Mouse (Mus musculus): ENCODE data around the gene Sgf29. TPM values are rescaled to one million over a fixed set of nuclear protein-coding genes. Genes with fewer than 3 reads are reported as not detected.

Gene Sgf29
- polyA plus RNA-seq, 1 experiment, result 45.5 TPM

- no peak for DNase-seq
- Histone ChIP-seq H3K27ac (ENCODE audit: insufficient read depth, low read length) (no peak overlapping the region), H3K4me3 (replicated peaks; ENCODE audit: insufficient read depth, low read depth, low read length) (no peak overlapping the region), H3K27me3 (ENCODE audit: control insufficient read depth, insufficient read depth, low read length) (no peaks in the 10 kb centered on the region), H3K4me1 (ENCODE audit: control insufficient read depth, insufficient read depth, low read length) (no peaks in the 10 kb centered on the region)
- TF ChIP-seq CTCF (IDR thresholded peaks at IDR 0.05; ENCODE audit: borderline replicate concordance, insufficient read depth, low read depth, low read length), result no peak
- 92% methylated on average over 3 of the region's 3 CpGs for WGBS
Observed at GRCm38 (mm10) chr7:126659771-126660170, 10.7 kb downstream of the Sgf29 start.

DNA sequence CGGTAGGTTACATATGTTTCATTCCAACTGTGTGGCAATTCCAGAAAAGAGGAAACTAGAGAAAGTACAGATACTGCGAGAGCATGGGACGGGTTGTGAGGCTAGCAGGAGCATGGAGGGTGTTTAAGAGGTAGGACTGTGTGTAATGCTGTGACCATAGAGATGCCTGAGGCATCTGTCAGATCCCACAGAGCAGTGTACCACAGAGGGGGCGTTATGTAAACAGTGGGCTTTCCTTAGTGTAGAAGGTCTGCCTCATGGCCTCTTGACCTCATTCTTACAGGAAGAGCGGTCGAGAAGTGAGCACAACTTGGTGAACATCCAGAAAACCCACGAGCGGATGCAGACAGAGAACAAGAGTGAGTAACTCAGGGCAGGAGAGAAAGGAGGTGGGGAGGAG, 14.5 kb downstream of the Sgf29 start:
- H3K27ac ChIP-seq (ENCODE audit: insufficient read depth, low read length), result no peak overlapping the region
- 75% methylated on average over 8 of the region's 8 CpGs for WGBS
- no peak overlapping the region for H3K4me3 ChIP-seq (replicated peaks; ENCODE audit: insufficient read depth, low read depth, low read length)
- no peak for DNase-seq
- TF ChIP-seq CTCF (IDR thresholded peaks at IDR 0.05; ENCODE audit: borderline replicate concordance, insufficient read depth, low read depth, low read length) (no peak), POLR2A (IDR thresholded peaks at IDR 0.05; ENCODE audit: borderline replicate concordance, insufficient read depth, low read length) (no peak)
- H3K4me1 ChIP-seq (ENCODE audit: control insufficient read depth, insufficient read depth, low read length), result no peaks in the 10 kb centered on the region
- no peaks in the 10 kb centered on the region for H3K27me3 ChIP-seq (ENCODE audit: control insufficient read depth, insufficient read depth, low read length)

DNA sequence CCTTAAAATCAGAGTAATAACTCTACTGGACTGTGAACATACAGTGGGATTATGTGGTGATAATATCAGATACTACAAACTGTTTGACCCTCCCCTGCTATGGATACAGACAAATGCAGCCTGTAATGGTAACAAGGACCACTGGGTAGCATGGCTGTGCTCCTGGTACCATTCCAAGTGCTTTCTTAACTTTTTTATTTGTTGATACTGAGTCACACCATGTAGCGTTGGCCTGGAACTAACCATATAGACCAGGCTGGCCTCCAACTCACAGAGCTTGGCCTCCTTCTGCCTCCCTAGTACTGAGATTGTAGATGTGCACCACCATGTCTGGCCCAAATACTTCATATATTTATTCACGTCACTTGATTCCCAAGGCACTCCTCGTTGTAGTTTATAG, 16.2 kb downstream of the Sgf29 start:
- H3K4me3 ChIP-seq (replicated peaks; ENCODE audit: insufficient read depth, low read depth, low read length), result no peak overlapping the region
- TF ChIP-seq CTCF (IDR thresholded peaks at IDR 0.05; ENCODE audit: borderline replicate concordance, insufficient read depth, low read depth, low read length), result no peak
- no peak for TF ChIP-seq POLR2A (IDR thresholded peaks at IDR 0.05; ENCODE audit: borderline replicate concordance, insufficient read depth, low read length)
- no peaks in the 10 kb centered on the region for H3K27me3 ChIP-seq (ENCODE audit: control insufficient read depth, insufficient read depth, low read length)
- no peak overlapping the region for H3K27ac ChIP-seq (ENCODE audit: insufficient read depth, low read length)
- H3K4me1 ChIP-seq (ENCODE audit: control insufficient read depth, insufficient read depth, low read length), result no peaks in the 10 kb centered on the region
- DNase-seq, result no peak
- 95% methylated on average over 3 of the region's 3 CpGs for WGBS

- Histone ChIP-seq H3K27me3 (ENCODE audit: control insufficient read depth, insufficient read depth, low read length) (no peaks in the 10 kb centered on the region), H3K27ac (ENCODE audit: insufficient read depth, low read length) (no peak overlapping the region), H3K4me3 (replicated peaks; ENCODE audit: insufficient read depth, low read depth, low read length) (no peak overlapping the region), H3K4me1 (ENCODE audit: control insufficient read depth, insufficient read depth, low read length) (no peaks in the 10 kb centered on the region)
- 89% methylated on average over 9 of the region's 9 CpGs for WGBS
- TF ChIP-seq CTCF (IDR thresholded peaks at IDR 0.05; ENCODE audit: borderline replicate concordance, insufficient read depth, low read depth, low read length), result no peak
- TF ChIP-seq POLR2A (IDR thresholded peaks at IDR 0.05; ENCODE audit: borderline replicate concordance, insufficient read depth, low read length), result no peak
- DNase-seq, result no peak
Observed at GRCm38 (mm10) chr7:126667495-126668090, 18.5 kb downstream of the Sgf29 start.

DNA sequence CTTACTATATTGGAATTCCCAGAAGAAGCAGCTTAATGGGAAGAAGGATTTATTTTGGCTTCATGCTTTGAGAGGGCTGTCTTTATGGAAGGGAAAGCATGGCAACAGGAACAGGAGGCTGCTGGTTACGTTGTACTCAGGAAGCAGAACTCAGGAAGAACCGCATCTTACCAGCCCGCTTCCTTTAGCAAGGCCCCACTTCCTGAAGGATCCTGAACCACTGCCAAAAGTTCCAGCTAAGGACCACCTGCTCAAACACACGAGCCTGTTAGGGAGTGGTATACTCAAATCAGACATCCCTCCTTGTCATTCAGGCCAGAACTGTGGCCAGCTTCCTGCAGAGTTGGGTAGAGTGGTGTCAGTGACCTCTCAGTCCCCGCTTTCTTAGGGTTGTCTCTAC, 19.3 kb downstream of the Sgf29 start:
- H3K4me1 ChIP-seq (ENCODE audit: control insufficient read depth, insufficient read depth, low read length), result no peaks in the 10 kb centered on the region
- no peak overlapping the region for H3K4me3 ChIP-seq (replicated peaks; ENCODE audit: insufficient read depth, low read depth, low read length)
- no peak for DNase-seq
- TF ChIP-seq POLR2A (IDR thresholded peaks at IDR 0.05; ENCODE audit: borderline replicate concordance, insufficient read depth, low read length) (no peak), CTCF (IDR thresholded peaks at IDR 0.05; ENCODE audit: borderline replicate concordance, insufficient read depth, low read depth, low read length) (no peak)
- WGBS, result 52% methylated on average over 5 of the region's 5 CpGs
- H3K27ac ChIP-seq (ENCODE audit: insufficient read depth, low read length), result no peak overlapping the region
- H3K27me3 ChIP-seq (ENCODE audit: control insufficient read depth, insufficient read depth, low read length), result no peaks in the 10 kb centered on the region

- Histone ChIP-seq H3K4me1 (ENCODE audit: control insufficient read depth, insufficient read depth, low read length) (no peaks in the 10 kb centered on the region), H3K4me3 (replicated peaks; ENCODE audit: insufficient read depth, low read depth, low read length) (no peak overlapping the region), H3K27ac (ENCODE audit: insufficient read depth, low read length) (no peak overlapping the region), H3K27me3 (ENCODE audit: control insufficient read depth, insufficient read depth, low read length) (no peaks in the 10 kb centered on the region)
- DNase-seq, result no peak
- 91% methylated on average over 3 of the region's 3 CpGs for WGBS
- no peak for TF ChIP-seq CTCF (IDR thresholded peaks at IDR 0.05; ENCODE audit: borderline replicate concordance, insufficient read depth, low read depth, low read length)
- no peak for TF ChIP-seq POLR2A (IDR thresholded peaks at IDR 0.05; ENCODE audit: borderline replicate concordance, insufficient read depth, low read length)
Observed at GRCm38 (mm10) chr7:126670152-126670551, 21.0 kb downstream of the Sgf29 start.

GRCm38 (mm10) chr7:126672111-126672510, 23.0 kb downstream of the Sgf29 start:
- TF ChIP-seq CTCF (IDR thresholded peaks at IDR 0.05; ENCODE audit: borderline replicate concordance, insufficient read depth, low read depth, low read length), result no peak
- TF ChIP-seq POLR2A (IDR thresholded peaks at IDR 0.05; ENCODE audit: borderline replicate concordance, insufficient read depth, low read length), result no peak

DNA sequence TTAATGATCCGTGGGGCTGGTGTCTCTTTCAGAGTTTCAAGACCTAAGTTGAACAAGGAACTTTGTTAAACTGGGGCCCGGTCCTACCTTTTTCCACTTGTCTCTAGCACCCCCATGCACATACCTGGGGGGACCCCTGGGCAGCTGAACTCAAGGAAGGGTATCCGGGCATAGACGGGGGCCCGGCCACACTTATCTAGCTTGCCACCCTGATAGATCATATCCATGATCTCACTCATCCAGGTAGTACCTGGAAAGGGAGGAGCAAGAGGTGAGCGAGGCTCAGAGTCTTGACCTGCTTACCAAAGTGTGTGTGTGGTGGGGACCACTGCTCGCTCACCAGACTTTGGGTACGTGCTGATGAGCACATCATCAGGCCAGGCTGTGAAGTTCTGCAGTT, 26.0 kb downstream of the Sgf29 start:
- no peak overlapping the region for H3K4me3 ChIP-seq (replicated peaks; ENCODE audit: insufficient read depth, low read depth, low read length)
- H3K27ac ChIP-seq (ENCODE audit: insufficient read depth, low read length), result no peak overlapping the region
- no peak for DNase-seq
- WGBS, result 98% methylated on average over 8 of the region's 8 CpGs
- no peak for TF ChIP-seq CTCF (IDR thresholded peaks at IDR 0.05; ENCODE audit: borderline replicate concordance, insufficient read depth, low read depth, low read length)
- TF ChIP-seq POLR2A (IDR thresholded peaks at IDR 0.05; ENCODE audit: borderline replicate concordance, insufficient read depth, low read length), result no peak
- H3K4me1 ChIP-seq (ENCODE audit: control insufficient read depth, insufficient read depth, low read length), result no peaks in the 10 kb centered on the region
- no peaks in the 10 kb centered on the region for H3K27me3 ChIP-seq (ENCODE audit: control insufficient read depth, insufficient read depth, low read length)

More at GRCm38 (mm10) chr7:126672111-126672510, 23.0 kb downstream of the Sgf29 start:
- H3K4me3 ChIP-seq (replicated peaks; ENCODE audit: insufficient read depth, low read depth, low read length), result no peak overlapping the region
- H3K4me1 ChIP-seq (ENCODE audit: control insufficient read depth, insufficient read depth, low read length), result no peaks in the 10 kb centered on the region
- H3K27me3 ChIP-seq (ENCODE audit: control insufficient read depth, insufficient read depth, low read length), result no peaks in the 10 kb centered on the region
- DNase-seq, result no peak
- WGBS, result 83% methylated on average over 9 of the region's 9 CpGs
- H3K27ac ChIP-seq (ENCODE audit: insufficient read depth, low read length), result no peak overlapping the region
